Mouse (Mus musculus): Measurements from ENCODE around the gene Myo3b.

DNA sequence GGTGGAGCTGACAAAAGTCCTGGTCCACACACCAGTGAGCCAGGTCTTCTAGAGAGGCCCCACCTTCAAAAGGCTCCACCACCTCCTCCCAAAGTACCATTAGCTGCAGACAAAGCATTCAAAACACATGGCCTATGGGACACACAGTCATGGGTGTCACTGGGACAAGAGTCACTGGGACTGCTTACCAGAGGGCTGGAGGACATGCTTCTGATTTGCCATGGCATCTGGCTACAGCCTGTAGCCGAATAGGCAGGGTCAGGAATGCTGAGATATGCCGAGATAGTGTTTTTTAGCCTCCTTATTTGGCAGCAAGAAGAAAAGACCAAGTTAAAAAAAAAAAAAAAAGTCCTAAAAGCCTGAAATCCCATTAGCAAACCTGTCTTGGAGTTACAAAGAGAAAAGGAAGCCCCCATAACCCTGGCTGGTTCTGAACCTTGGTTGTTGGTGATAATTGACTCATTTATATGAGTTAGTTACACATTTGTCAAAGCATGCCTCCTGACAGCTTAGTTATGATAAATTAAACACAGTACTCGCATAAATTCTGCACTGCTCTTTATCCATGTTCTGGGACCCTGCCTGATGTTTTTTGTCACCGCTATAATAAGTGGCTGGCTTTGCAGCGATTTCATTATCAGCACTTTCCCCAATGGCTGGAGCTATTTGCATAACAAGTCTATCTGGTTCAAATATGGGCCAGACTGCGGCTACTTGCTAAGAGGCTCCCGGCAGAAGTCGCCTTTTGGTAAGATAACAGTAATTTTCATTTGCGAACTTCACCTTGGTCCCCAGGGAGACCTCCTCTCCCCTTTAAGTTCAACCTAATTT, 156.7 kb downstream of the Myo3b start:
- TF ChIP-seq CTCF (IDR thresholded peaks at IDR 0.05; ENCODE audit: borderline replicate concordance, insufficient read depth, low read length) (no peak), POLR2A (IDR thresholded peaks at IDR 0.05; ENCODE audit: low read depth, low read length) (no peak)

Data from embryonic fibroblast, embryonic 13.5 days (primary cell).